Mouse (Mus musculus): ENCODE data around the gene Fastk. TPM values are rescaled to one million over a fixed set of nuclear protein-coding genes. Genes with fewer than 3 reads are reported as not detected.
"Not testable (repeated sequence)": the region's sequence is repeated elsewhere in the genome, so short reads cannot be mapped to it uniquely, and the experiment has no call there.

Gene Fastk
- total RNA-seq, 4 experiments from 2014 or later = 128 to 142 (median 135) TPM

GRCm38 (mm10) chr5:24424004-24424781, 20.9 kb downstream of the Fastk start:
- peak in 1 of 2 experiments; percentile 31 for DNase-seq (ENCODE audit: low spot score in 2 of 2)

- DNase-seq (ENCODE audit: low spot score in 2 of 2) = peak; percentile 95 to 100
These were observed 21.7 kb downstream of the Fastk start, which contains the start of the genes Cdk5 and Slc4a2 for GRCm38 (mm10) chr5:24423129-24424003. Gene Cdk5 (minus strand): TSS chr5:24423530. Gene Slc4a2 (plus strand): TSS chr5:24423837.

- peak in 1 of 2 experiments; percentile 12 for DNase-seq (ENCODE audit: low spot score in 2 of 2)
These were observed 24.7 kb downstream of the Fastk start for GRCm38 (mm10) chr5:24420381-24420780.

GRCm38 (mm10) chr5:24417587-24417986, 27.5 kb downstream of the Fastk start:
- DNase-seq (ENCODE audit: low spot score in 2 of 2) = no peak

GRCm38 (mm10) chr5:24416222-24416736, 28.8 kb downstream of the Fastk start:
- DNase-seq (ENCODE audit: low spot score in 2 of 2) = peak; percentile 37 to 50

GRCm38 (mm10) chr5:24413938-24414337, 31.1 kb downstream of the Fastk start:
- no peak for DNase-seq (ENCODE audit: low spot score in 2 of 2)

- no peak for DNase-seq (ENCODE audit: low spot score in 2 of 2)
These were observed 31.9 kb downstream of the Fastk start, which contains the start of gene Asic3 for GRCm38 (mm10) chr5:24413042-24413693. Gene Asic3 (plus strand): TSS chr5:24413392.

- no peak for DNase-seq (ENCODE audit: low spot score in 2 of 2)
These were observed 33.0 kb downstream of the Fastk start for GRCm38 (mm10) chr5:24412063-24412462.

GRCm38 (mm10) chr5:24409466-24409865, 35.6 kb downstream of the Fastk start:
- DNase-seq (ENCODE audit: low spot score in 2 of 2) = peak in 1 of 2 experiments; percentile 8

GRCm38 (mm10) chr5:24408651-24409050, 36.4 kb downstream of the Fastk start:
- no peak for DNase-seq (ENCODE audit: low spot score in 2 of 2)

- no peak for DNase-seq (ENCODE audit: low spot score in 2 of 2)
These were observed 39.7 kb downstream of the Fastk start for GRCm38 (mm10) chr5:24405389-24405876.

- DNase-seq (ENCODE audit: low spot score in 2 of 2) = no peak
These were observed 40.3 kb downstream of the Fastk start for GRCm38 (mm10) chr5:24404594-24405360.

GRCm38 (mm10) chr5:24401969-24402368, 43.1 kb downstream of the Fastk start:
- DNase-seq (ENCODE audit: low spot score in 2 of 2) = no peak

- DNase-seq (ENCODE audit: low spot score in 2 of 2) = no peak
These were observed 44.0 kb downstream of the Fastk start for GRCm38 (mm10) chr5:24400911-24401605.

GRCm38 (mm10) chr5:24400362-24400761, 44.7 kb downstream of the Fastk start:
- no peak for DNase-seq (ENCODE audit: low spot score in 2 of 2)

- DNase-seq (ENCODE audit: low spot score in 2 of 2) = no peak
These were observed 45.4 kb downstream of the Fastk start for GRCm38 (mm10) chr5:24399686-24400085.

GRCm38 (mm10) chr5:24396254-24396653, 48.8 kb downstream of the Fastk start:
- not testable (repeated sequence) for DNase-seq (ENCODE audit: low spot score in 2 of 2)

- DNase-seq (ENCODE audit: low spot score in 2 of 2) = peak; percentile 96
These were observed 50.8 kb downstream of the Fastk start for GRCm38 (mm10) chr5:24394165-24394894.

Data from left cerebral cortex, adult 8-10 months (tissue).